Mouse (Mus musculus) CD4-positive, CD25-positive, alpha-beta regulatory T cell, adult 2 months (primary cell): ENCODE results near the gene Actn1.

Source experiments
- DNase-seq: peaks from one replicate; pipeline ENCODE4 v3.0.0-alpha.2; 2012; ENCODE audit warnings: low read depth, low spot score

The Actn1 gene

DNA sequence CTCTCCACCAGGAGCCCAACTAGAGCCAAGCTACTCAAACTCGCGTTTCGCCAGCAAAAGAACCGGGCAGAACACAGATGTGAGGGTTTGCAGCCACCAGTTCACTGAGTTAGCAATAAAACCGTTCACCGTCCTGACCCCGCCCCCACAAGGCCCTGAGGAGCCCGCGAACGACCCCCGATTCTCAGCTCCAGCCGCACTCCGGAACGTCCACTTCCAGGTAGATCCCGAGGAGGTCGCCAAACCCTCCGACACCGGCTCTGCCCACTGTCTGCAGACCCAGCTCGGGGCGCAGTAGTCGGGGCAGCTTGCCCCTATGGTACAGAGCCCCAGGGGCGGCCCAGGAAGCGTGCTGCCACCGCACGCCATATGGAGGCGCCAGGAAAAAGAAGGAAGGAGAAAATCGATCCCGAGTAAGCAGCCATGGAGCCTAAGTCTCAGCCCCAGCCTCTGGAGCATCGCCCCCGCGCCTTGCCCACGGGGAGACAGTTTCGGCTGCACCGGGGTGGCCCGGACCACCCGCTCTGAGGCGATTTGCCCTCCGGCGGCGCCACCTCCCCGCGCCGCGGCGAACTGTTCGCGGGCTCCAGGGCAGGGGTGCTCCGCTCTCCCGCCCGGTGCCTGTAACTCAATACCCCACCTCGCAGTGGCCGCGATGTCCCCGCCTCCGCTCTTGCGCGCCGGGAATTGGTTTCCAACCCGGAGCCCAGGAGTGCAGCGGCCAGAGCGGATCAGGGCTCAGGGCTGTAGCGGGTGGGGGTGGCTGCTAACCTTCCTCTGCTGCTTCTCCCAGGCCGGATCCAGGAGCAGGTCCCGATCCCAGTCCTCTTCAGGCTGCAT is 735 bp downstream of the Actn1 start:
- peak; percentile 70 for DNase-seq

DNA sequence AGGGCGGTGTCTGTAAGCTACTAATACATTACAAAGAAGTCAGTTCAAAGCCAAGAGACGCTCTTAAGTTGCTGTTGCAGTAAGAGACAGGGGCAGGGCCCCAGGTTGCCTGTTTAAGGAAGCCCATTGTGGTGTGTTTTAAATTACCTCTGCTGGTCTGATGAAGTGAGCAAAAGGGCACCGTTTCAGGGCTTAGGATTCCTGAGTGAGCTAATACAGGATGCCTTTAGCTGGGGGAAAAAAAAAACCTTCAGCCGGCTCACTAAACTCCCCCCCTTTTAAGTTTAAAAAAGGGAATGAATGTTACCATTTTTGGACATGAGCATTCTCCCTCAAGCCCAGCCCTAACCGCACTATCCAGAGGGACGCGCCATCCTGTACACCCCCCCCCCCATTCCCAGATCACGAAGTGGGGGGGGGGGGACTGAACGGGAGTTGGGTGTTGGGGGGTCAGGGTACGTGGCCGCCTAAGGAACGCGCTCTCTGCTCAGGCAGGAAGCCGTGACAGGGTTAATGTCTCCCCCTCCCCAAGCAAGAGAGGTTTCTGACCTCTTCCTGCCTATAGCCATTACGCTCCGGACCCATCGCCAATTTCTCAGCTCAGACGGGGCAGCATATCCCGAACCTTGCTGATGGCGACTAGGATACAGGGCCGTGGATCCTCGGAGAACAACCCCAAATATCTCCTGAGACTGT is 1.5 kb downstream of the Actn1 start:
- peak; percentile 58 for DNase-seq

DNA sequence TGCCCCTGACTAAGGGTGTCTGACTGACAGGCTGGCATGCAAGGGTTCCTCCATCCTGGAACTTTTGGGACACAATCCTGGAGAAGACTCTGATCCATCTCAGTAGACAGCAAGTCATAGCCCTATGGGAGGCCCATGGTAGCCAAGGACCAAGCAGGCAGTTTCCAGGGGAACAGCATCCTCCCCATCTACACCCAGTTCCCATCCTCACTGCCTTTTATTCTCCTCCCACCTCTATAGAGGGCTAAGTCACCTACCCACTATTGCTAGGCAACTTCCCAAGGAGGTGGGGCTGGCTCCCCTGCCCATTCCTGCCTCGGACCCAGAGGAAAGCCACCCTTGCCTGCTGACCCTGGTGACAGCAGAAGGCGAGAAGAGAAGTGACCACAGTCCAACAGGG is 8.2 kb downstream of the Actn1 start:
- no peak for DNase-seq

DNA sequence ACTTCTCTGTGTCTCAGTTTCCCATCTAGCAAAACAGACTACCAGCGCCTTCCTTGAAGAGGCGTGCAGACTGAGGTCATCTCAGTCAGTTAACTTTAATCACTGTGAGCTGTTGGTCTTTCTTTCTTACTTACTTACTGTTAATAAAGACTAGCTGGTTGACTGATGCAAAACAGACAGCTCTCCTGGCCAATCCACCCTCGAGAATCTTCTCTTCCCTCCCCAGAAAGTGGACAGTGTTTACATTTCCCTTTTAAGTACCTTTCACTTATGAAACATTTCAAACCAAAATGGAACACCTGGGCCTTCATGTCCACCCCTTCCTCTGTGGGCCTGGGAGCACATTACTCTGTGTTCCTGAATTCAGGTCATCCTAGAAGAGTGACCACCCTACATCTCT is 8.6 kb downstream of the Actn1 start:
- no peak for DNase-seq

DNA sequence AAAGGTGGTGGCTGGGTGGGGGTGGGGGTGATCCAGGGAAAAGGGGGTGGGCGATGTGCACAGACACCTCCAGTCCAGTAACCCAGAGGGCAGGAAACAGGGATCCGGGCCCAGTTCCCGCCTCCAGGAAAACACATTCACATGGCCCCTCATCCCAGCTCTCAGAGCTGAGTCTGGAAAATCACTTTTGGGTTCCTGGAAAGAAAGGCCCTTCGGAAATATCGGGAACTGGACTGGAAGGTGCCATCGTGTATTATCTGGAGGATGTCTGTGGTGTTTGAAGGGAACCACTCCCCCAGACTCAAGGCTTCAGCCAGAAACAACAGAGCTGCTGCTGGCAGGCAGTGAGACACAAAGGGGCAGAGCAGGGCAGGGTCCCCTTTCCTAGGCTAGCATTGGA is 10.6 kb downstream of the Actn1 start:
- DNase-seq, result no peak

DNA sequence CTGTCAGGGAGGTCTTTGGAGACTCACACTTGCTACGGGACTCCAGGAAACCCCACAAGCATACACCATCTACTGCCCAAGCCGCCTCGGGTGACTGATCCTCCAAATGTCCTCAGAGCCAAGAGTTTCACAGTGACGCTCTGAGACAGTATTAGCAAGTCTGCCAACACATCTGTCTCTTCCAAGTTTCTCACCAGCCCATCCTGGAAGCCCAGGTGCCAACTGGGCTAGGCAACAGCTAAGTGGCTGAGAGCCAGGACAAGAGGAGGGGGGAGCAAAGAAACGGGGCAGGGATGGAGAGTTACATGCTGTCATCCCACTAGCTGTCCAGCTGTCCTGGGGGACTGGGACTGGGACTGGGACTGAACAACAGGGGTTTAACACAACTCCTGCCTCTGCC is 13.1 kb downstream of the Actn1 start:
- DNase-seq, result no peak

DNA sequence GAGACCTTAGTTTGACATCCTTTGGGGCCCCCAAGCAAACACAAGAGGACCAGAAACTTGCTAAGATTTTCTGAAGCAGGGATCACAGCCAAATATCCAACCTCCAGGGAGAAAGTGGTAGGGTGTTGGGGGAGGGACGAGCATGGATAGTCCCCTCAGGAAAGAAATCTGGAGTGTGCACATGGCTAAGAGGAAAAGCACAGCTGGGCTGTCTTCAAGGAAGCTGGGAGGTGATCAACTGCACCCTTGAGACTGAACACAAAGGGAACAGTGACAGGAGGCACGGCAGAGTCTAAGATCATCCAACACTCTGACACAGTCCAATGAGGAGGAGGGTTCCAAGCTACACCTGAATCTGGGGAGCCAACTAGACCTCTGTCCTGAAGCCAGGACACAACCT is 13.7 kb downstream of the Actn1 start:
- no peak for DNase-seq

DNA sequence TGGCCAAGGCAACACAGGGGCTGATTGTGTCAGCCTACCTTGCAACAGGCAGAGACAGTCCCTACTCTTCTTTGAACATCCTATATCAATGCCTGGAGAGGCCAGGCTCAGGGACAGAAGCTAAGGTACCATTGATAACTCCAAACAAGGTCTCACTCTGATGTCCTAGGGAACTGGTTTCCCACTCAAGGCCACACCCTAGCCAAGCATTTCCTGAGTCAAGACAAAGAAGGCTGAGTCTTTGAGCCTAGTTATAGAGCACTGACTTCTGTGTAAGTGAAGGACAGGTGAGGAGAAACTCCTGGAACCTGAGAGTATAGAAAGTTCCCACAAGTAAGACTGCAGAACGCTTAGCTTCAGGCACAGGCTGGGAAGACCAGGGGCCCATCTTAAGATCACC is 15.4 kb downstream of the Actn1 start:
- no peak for DNase-seq

DNA sequence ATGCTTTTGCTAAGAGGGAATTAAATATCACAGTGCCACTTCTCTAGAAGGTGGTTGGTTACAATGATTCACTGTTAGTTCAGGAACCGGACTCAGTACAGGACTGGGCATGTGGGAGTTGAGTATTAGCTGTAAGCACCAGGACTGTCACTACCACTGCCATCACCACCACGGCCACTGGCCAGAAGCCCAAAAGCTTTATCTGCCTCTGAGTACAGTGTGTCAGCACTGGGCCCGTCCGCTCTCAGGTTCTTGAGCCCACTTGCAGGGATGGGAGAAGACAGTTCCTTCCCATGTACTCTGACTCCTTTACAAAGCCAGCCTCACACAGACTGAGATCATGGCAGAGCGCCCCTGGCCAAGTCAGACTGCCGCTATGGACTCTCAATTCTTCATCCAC is 16.0 kb downstream of the Actn1 start:
- no peak for DNase-seq

DNA sequence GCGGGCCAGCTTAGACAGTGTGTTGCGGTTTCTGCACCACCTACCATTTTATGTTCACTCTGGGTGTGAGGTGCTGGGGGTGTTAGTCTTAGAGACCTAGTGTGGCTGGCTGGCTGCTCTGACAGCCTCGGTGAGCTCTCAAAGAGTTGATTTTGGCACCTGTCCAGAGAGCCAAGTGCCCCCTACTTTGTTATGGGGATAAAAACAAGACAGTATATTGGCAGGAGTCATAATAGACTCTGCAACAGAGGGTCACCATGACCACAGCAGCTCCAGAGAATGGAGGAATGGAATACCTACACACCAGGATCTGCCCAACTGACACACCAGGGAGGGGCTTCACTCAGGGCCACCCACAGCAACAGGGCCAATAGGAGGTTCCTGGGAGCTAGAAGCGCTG is 16.8 kb downstream of the Actn1 start:
- DNase-seq, result no peak

DNA sequence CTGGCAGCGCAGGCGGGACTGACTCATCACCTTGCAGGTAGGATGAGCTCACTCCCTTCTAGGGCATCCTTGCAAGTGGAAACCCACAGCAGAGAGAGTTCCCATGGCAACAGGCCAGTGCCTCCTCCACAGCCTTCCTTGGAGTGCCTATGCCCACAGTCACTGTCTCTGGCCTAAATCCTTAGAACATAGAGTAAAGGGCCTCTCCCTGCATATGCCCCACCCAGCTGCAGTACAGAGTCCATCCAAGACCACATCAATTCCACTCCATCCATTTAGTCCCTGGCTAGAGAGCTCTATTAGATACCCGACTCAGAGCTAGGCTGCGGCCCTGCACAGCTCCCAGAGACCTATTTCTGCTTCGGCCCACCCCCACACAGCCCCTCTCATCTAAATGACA is 20.7 kb downstream of the Actn1 start:
- no peak for DNase-seq

DNA sequence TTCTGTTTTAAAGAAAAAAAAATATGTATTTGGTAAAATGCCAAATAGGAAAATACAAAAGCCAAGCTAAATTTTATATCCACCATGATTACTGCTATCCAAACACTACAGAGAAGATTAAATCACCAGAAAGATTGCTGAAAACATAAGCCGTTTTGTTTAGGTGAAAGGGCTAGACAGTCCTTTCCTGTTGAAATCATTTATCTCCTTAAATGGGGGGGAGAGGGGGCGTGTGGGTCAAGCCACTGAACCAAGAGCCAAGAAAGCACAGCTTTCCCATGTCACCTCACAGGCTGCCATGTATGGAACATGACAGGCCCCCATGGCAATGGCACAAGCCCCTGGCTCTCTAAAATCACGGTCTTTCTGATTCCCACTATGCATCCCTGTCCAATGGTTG is 21.6 kb downstream of the Actn1 start:
- no peak for DNase-seq

DNA sequence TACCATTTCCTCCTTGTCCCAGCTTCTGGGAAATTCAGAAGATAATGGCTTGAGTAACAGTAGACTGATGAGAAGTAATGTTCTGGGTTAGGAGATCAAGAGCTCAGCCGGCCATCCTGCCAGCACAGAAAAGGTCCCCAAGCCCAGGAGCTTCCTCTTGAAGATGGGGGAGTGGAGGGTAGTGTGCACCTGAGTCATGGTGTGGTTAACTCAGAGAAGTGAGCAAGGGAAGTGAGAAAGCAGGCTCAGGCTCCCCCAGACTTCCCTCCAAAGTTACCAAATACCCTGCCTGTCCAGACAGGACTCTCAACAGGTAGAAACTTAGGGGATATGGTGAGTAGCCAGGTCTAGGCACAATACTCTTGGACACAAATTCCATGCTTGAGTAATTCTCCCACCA is 24.9 kb downstream of the Actn1 start:
- DNase-seq, result peak; percentile 13

DNA sequence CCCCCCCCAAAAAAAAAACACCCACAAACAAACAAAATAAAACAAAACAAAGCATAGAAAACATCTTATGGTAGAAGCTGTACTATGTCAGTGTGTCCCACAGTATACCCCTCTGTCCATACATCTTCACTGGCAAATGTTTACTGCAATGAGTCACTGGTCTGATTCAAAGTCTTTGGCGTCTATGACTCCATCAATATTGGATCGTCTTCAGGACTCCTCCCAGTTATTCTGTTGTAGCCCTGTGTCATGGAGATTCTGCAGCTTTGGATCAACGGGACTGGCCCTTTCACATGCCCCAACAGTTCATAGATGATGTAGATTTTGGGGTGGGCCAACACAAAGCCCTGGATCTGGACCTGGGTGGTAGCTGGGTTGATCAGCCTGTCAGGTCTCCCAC is 25.9 kb downstream of the Actn1 start:
- no peak for DNase-seq

DNA sequence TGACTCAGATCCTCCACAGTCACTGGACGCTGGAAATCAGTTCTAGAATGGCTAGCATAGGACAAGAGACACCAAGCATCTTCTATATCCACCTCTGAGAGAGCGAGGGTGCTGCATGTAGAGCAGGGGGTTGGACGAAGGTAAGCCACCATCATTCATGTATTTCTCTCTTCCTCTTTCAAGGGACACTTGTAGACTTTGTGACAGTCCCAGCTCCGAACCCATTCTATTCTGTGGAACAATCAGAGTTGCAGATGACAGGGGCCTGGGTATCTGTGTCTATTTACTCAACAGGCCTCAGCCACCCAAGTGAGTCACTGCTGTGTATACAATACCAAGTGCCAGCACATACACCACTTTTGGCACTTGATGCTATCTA is 27.3 kb downstream of the Actn1 start:
- DNase-seq, result no peak

DNA sequence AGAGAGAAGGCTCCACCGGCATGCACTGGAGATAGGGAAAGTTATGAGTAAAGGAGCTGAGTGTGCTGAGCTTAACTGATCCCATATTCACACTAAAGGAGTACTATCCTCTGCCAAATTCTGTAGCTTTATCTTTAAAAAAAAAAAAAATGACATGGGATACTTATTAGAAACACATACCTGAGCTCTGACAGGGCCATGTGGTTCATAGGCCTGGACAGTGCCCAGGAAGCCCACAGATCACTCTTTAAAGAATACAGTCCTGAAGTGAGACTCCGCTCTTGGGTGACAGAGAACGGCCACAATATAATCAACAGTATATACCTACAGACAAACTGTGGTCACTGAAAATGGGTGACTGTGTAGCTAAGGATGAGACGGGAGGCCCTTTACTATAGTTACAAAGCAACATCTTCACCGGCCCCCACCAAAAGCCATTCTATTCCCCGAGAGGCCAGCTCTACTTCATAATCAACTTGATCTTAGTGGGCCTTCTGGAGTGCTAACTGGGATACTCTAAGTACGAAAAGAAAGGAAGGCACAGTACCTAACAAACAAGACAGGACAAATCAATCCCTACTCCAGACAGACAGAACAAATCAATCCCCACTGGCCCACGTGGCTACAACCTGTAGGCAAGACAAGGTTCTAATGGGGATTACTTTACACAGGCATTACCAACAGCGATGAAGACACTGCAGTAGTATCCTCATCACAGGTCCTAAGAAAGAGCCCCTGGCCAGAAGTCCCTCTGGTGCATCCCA is 27.9 kb downstream of the Actn1 start:
- no peak for DNase-seq

DNA sequence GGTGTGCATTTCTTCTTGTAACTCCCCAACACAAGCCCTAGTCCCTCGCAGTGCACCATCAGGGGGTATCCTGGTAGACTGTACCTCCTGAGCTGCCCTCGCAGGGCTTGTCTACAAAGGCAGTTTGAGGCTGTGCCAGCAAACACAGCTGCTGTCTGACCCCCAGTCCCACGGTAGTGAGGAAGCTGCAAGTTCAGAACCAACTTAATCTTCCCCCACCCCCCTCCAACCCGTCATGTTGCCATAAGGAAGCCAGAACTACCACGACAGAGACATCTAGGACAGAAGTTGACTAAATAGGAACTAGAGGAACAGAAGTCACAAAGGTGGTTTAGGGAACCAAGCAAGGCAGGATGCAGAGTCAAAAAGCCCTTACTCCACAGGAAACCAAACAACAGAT is 28.9 kb downstream of the Actn1 start:
- DNase-seq, result peak; percentile 7

DNA sequence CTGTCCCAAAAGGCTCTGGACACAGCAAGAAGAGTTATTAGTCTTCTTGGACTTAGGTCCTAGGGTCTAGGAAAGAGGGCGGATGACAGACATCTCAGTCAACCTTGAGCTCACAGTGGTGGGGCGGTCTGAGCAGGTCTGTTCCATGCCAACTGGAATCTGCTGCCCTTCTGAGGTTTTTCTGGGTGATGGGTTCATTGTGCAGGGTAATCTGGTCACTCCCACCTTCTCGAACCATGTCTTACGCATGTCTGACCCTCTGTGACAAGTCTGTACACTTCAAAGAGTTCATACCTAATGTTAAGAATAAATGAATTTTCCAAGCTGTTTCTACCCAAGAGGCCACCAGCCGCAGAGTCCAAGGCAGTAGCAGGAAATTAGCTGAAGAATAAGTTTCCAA is 29.3 kb downstream of the Actn1 start:
- no peak for DNase-seq

DNA sequence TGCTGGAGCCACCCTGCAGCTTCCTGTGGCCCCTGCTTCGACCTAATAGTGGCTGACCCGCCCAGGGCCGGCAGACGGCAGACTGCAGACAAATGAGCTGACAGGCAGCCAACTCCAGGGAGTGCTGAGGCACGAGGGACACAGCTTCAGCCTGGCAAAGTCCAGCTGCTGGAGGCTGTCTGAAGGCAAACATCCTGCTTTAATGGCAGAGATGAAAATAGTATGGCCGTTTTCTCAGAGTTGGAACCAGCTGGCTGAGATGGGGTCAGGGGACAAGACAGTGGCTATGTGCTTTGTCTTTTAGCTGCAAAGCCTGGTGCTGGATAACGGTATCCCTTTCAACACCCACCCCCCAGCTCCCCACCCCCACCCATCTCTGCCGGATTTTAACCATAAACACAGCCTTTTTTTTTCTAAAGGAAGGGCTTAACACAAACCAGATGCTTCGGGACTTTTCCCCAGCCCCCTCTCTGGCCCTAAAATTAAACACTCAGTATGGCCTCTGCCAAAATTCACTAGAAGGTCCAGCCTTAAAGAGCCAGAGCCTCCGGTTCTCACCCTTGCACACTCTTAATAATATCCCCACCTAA is 30.0 kb downstream of the Actn1 start:
- no peak for DNase-seq

DNA sequence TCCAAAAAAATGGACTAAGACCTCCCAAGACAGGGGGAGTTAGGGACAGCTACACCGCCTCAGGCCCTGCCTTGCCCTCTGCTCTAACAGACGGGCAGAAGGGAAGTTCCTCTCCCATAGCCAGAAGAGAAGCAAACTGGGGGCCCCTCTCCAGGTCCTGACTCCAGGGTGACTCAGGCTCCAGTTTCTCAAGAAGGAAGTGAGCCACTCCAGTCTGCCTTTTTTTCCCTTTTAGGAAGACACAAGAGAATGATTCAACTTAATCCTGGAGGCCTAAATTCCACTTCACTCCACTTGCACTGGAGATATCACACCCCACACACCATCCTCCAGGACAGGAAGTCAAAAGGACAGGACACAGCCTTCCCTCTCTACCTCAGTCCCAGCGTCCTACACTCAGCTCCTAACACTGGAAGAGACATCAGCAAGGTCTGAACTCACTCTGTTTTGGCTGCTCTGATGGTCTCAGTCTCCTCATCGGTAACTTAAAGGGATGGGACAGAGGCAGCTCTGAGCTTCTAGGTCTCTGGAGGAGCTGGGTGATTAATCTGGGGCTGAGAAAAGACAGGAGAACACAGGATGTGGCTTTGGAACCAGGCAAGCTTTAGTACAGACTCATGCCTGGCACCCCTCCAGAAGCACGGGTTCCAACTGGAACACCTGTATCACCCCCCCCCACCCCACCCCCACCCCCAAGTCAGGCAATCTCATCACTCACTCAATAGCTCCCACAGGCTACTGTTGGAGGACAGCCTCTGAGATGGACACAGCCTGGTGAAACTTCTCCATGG is 31.0 kb downstream of the Actn1 start:
- DNase-seq, result peak; percentile 27

DNA sequence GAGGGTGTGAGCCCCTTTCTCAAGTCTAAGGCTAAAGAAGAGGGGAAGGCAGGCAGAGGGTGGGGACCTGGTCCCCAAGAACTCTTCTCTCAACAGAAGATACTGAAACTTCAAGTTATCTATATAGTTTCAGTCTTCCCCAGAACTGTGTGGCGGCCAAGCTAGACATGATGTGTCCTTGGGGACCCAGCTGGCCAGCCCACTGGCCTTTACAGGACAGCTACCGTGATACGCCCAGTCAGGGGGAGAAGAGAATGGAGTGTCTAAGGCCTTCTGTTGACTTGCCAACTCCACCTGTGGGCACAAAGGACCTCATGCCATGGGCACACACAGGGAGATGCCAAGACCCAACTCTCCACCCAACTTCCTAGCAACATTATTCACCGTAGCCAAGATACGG is 31.8 kb downstream of the Actn1 start:
- no peak for DNase-seq
